Mouse (Mus musculus): ENCODE measurements around the gene Ccnl2. TPM values are rescaled to one million over a fixed set of nuclear protein-coding genes. Genes with fewer than 3 reads are reported as not detected.
A peak's percentile ranks its signal among the peaks of the same experiment; 100 is the strongest.

The Ccnl2 gene
- polyA plus RNA-seq, 1 experiment from 2014 or later: 52.5 TPM

- H3K9me3 ChIP-seq (ENCODE audit: low read length): no peaks in the 10 kb centered on the region
- H3K36me3 ChIP-seq (replicated peaks; ENCODE audit: insufficient read depth, low read length): peaks cover 28% of the 10 kb centered on the region
- DNase-seq (no peak), ATAC-seq (peak; percentile 50)
- H3K4me1 ChIP-seq (ENCODE audit: insufficient read depth): peaks cover 21% of the 10 kb centered on the region
- H3K4me2 ChIP-seq (ENCODE audit: low read depth, low read length): peak overlapping the region; percentile 99
- H3K4me3 ChIP-seq (ENCODE audit: low read depth, low read length): peak overlapping the region; percentile 87
- WGBS (ENCODE audit: insufficient replicate concordance): 6% methylated on average over 22 of the region's 22 CpGs
- H3K27ac ChIP-seq (ENCODE audit: low read depth): peak overlapping the region; percentile 72
- no peak for TF ChIP-seq EP300 (IDR thresholded peaks at IDR 0.05; ENCODE audit: low read depth)
- no peak for TF ChIP-seq CTCF (IDR thresholded peaks at IDR 0.05; ENCODE audit: low read depth)
- H3K27me3 ChIP-seq (ENCODE audit: insufficient read depth, low read length): no peaks in the 10 kb centered on the region
- H3K9ac ChIP-seq (replicated peaks): peak overlapping the region; percentile 88
Observed at GRCm38 (mm10) chr4:155868614-155869298, 56.5 kb downstream of the Ccnl2 start.

DNA sequence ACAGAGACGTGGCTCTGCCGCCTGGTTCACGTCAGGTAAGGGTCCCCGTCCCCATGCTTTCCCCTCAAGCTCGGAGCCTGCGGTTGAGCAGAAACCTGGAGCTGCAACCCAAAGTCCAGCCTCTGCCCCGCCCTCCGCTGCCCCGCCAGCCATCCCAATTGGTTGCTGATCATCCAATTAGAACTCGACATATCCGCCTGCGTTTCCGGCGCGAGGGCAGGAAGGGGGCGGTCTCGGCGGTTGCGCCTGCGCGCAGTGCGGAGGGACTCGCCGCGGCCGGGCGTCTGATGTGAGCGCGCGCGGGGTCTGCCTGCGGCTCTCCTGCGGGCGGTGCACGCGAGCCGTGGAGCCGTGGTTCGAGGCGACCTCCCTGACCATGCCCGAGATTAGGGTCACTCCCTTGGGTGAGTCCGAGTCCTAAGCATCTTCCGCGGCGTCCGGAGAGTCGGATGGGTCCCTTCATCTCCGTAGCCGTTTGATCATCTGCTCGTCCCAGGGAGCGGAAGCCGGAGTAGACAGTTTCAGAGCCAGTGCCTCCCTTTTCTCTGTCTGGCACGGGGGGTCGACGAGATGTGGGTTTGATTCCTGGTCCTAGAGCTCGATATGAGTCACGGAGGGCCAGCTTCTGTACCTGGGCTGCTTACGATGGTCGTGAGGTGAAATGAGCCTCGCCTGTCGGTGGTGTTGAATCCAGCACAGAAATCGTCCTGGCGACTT, 57.2 kb downstream of the Ccnl2 start, which contains the start of the genes Cptp and Ints11:
Gene Cptp (minus strand): TSS at position 124 of the 717 bp plus-strand sequence.
Gene Ints11 (plus strand): TSS at position 230 of the 717 bp plus-strand sequence.
- Histone ChIP-seq H3K27me3 (ENCODE audit: insufficient read depth, low read length) (no peaks in the 10 kb centered on the region), H3K4me1 (ENCODE audit: insufficient read depth) (peaks cover 21% of the 10 kb centered on the region), H3K4me3 (ENCODE audit: low read depth, low read length) (peak within 1 kb of the TSS; percentile 87), H3K36me3 (replicated peaks; ENCODE audit: insufficient read depth, low read length) (peaks cover 32% of the 10 kb centered on the region), H3K27ac (ENCODE audit: low read depth) (peak within 1 kb of the TSS; percentile 72), H3K4me2 (ENCODE audit: low read depth, low read length) (peak within 1 kb of the TSS; percentile 99), H3K9me3 (ENCODE audit: low read length) (no peaks in the 10 kb centered on the region), H3K9ac (replicated peaks) (peak within 1 kb of the TSS; percentile 88)
- peak; percentile 98 for DNase-seq
- ATAC-seq: peak; percentile 98
- no peak for TF ChIP-seq EP300 (IDR thresholded peaks at IDR 0.05; ENCODE audit: low read depth)
- TF ChIP-seq CTCF (IDR thresholded peaks at IDR 0.05; ENCODE audit: low read depth): peak; percentile 48
- 1% methylated on average over 63 of the region's 63 CpGs for WGBS (ENCODE audit: insufficient replicate concordance)

- Histone ChIP-seq H3K9me3 (ENCODE audit: low read length) (no peaks in the 10 kb centered on the region), H3K27me3 (ENCODE audit: insufficient read depth, low read length) (no peaks in the 10 kb centered on the region), H3K27ac (ENCODE audit: low read depth) (no peak overlapping the region), H3K4me3 (ENCODE audit: low read depth, low read length) (no peak overlapping the region), H3K4me1 (ENCODE audit: insufficient read depth) (peaks cover 21% of the 10 kb centered on the region), H3K36me3 (replicated peaks; ENCODE audit: insufficient read depth, low read length) (peaks cover 32% of the 10 kb centered on the region), H3K9ac (replicated peaks) (no peak overlapping the region), H3K4me2 (ENCODE audit: low read depth, low read length) (no peak overlapping the region)
- TF ChIP-seq CTCF (IDR thresholded peaks at IDR 0.05; ENCODE audit: low read depth) (no peak), EP300 (IDR thresholded peaks at IDR 0.05; ENCODE audit: low read depth) (no peak)
- 77% methylated on average over 7 of the region's 7 CpGs for WGBS (ENCODE audit: insufficient replicate concordance)
- no peak for ATAC-seq
- no peak for DNase-seq
Observed at GRCm38 (mm10) chr4:155871404-155871803, 59.1 kb downstream of the Ccnl2 start.

Small RNAs within 50 kb of the gene (microRNA-seq; reads per million reads assigned to microRNA genes)
- not detected for gene Gm27743

Other genes starting within 250 kb of the Ccnl2 start
- gene Slc35e2, start 211.1 kb upstream of the Ccnl2 start, polyA plus RNA-seq (2015; fragmentation: Nextera tagmentation; extraction: Ambion mirVana): 5.4 and 5.6 TPM in 2 replicates
- gene Cdk11b, start 187.6 kb upstream of the Ccnl2 start, polyA plus RNA-seq (2015; fragmentation: Nextera tagmentation; extraction: Ambion mirVana): 22.8 and 24.9 TPM in 2 replicates
- gene Gm10563, start 167.1 kb upstream of the Ccnl2 start, polyA plus RNA-seq (2015; fragmentation: Nextera tagmentation; extraction: Ambion mirVana): not detected in 2 replicates
- 5.9 and 6.8 TPM in 2 replicates for gene Mmp23, start 159.1 kb upstream of the Ccnl2 start, polyA plus RNA-seq (2015; fragmentation: Nextera tagmentation; extraction: Ambion mirVana)
- 3.4 and 4.3 TPM in 2 replicates for gene Mib2, start 143.3 kb upstream of the Ccnl2 start, polyA plus RNA-seq (2015; fragmentation: Nextera tagmentation; extraction: Ambion mirVana)
- gene Fndc10, start 118.1 kb upstream of the Ccnl2 start, polyA plus RNA-seq (2015; fragmentation: Nextera tagmentation; extraction: Ambion mirVana): 0.27 and 0.41 TPM in 2 replicates
- gene Ssu72, start 107.7 kb upstream of the Ccnl2 start, polyA plus RNA-seq (2015; fragmentation: Nextera tagmentation; extraction: Ambion mirVana): 66.6 and 66.9 TPM in 2 replicates
- 0.02 and 0.06 TPM in 2 replicates for gene Tmem240, start 77.7 kb upstream of the Ccnl2 start, polyA plus RNA-seq (2015; fragmentation: Nextera tagmentation; extraction: Ambion mirVana)
- 44.7 and 45.0 TPM in 2 replicates for gene Atad3a, start 51.4 kb upstream of the Ccnl2 start, polyA plus RNA-seq (2015; fragmentation: Nextera tagmentation; extraction: Ambion mirVana)
- gene Vwa1, start 37.8 kb upstream of the Ccnl2 start, polyA plus RNA-seq (2015; fragmentation: Nextera tagmentation; extraction: Ambion mirVana): 0.25 and 0.28 TPM in 2 replicates
- gene Tmem88b, start 26.6 kb upstream of the Ccnl2 start, polyA plus RNA-seq (2015; fragmentation: Nextera tagmentation; extraction: Ambion mirVana): 0.21 and 0.40 TPM in 2 replicates
- 0.34 and 0.46 TPM in 2 replicates for gene Ankrd65, start 22.1 kb upstream of the Ccnl2 start, polyA plus RNA-seq (2015; fragmentation: Nextera tagmentation; extraction: Ambion mirVana)
- 167 and 171 TPM in 2 replicates for gene Mrpl20, start 9.6 kb upstream of the Ccnl2 start, polyA plus RNA-seq (2015; fragmentation: Nextera tagmentation; extraction: Ambion mirVana)
- 89.9 and 92.7 TPM in 2 replicates for gene Aurkaip1, start 18.8 kb downstream of the Ccnl2 start, polyA plus RNA-seq (2015; fragmentation: Nextera tagmentation; extraction: Ambion mirVana)
- gene Mxra8, start 27.2 kb downstream of the Ccnl2 start, polyA plus RNA-seq (2015; fragmentation: Nextera tagmentation; extraction: Ambion mirVana): 13.7 and 14.4 TPM in 2 replicates
- 5.1 and 5.7 TPM in 2 replicates for gene Dvl1, start 34.9 kb downstream of the Ccnl2 start, polyA plus RNA-seq (2015; fragmentation: Nextera tagmentation; extraction: Ambion mirVana)
- gene Tas1r3, start 50.9 kb downstream of the Ccnl2 start, polyA plus RNA-seq (2015; fragmentation: Nextera tagmentation; extraction: Ambion mirVana): 0.08 and 0.09 TPM in 2 replicates
- 8.1 and 8.4 TPM in 2 replicates for gene Cptp, start 57.0 kb downstream of the Ccnl2 start, polyA plus RNA-seq (2015; fragmentation: Nextera tagmentation; extraction: Ambion mirVana)
- gene Ints11, start 57.1 kb downstream of the Ccnl2 start, polyA plus RNA-seq (2015; fragmentation: Nextera tagmentation; extraction: Ambion mirVana): 14.9 and 17.4 TPM in 2 replicates
- 14.1 and 15.3 TPM in 2 replicates for gene Pusl1, start 79.3 kb downstream of the Ccnl2 start, polyA plus RNA-seq (2015; fragmentation: Nextera tagmentation; extraction: Ambion mirVana)
- 2.1 and 2.8 TPM in 2 replicates for gene Acap3, start 79.3 kb downstream of the Ccnl2 start, polyA plus RNA-seq (2015; fragmentation: Nextera tagmentation; extraction: Ambion mirVana)
- 45.9 and 56.7 TPM in 2 replicates for gene Ube2j2, start 131.3 kb downstream of the Ccnl2 start, polyA plus RNA-seq (2015; fragmentation: Nextera tagmentation; extraction: Ambion mirVana)
- gene C1qtnf12, start 149.8 kb downstream of the Ccnl2 start, polyA plus RNA-seq (2015; fragmentation: Nextera tagmentation; extraction: Ambion mirVana): 39.5 and 39.7 TPM in 2 replicates
- 3.5 and 4.7 TPM in 2 replicates for gene B3galt6, start 180.2 kb downstream of the Ccnl2 start, polyA plus RNA-seq (2015; fragmentation: Nextera tagmentation; extraction: Ambion mirVana)
- gene Sdf4, start 180.4 kb downstream of the Ccnl2 start, polyA plus RNA-seq (2015; fragmentation: Nextera tagmentation; extraction: Ambion mirVana): 91.5 and 94.2 TPM in 2 replicates
- 0.26 and 0.36 TPM in 2 replicates for gene Tnfrsf4, start 201.4 kb downstream of the Ccnl2 start, polyA plus RNA-seq (2015; fragmentation: Nextera tagmentation; extraction: Ambion mirVana)
- gene Tnfrsf18, start 213.7 kb downstream of the Ccnl2 start, polyA plus RNA-seq (2015; fragmentation: Nextera tagmentation; extraction: Ambion mirVana): 0.78 and 1.2 TPM in 2 replicates
- 0.15 and 0.31 TPM in 2 replicates for gene Ttll10, start 246.9 kb downstream of the Ccnl2 start, polyA plus RNA-seq (2015; fragmentation: Nextera tagmentation; extraction: Ambion mirVana)